Mouse (Mus musculus) intestine, embryonic 16.5 days (tissue): Measurements from ENCODE around the gene Polr2c. TPM values are rescaled to one million over a fixed set of nuclear protein-coding genes. Genes with fewer than 3 reads are reported as not detected.
"Not testable (repeated sequence)": the region's sequence is repeated elsewhere in the genome, so short reads cannot be mapped to it uniquely, and the experiment has no call there.

Experiments
- ATAC-seq: fragments of 200-750 bp; cut with Nextera tagmentation; 2 replicates; pipeline ENCODE4 v1.8.0; 2017; ENCODE audit warnings: moderate TSS enrichment, moderate library complexity
- H3K27ac ChIP-seq: fragments of 300-500 bp; sonication (generic); 2 replicates; pipeline ENCODE4 v1.5.1; 2014; ENCODE audit warnings: mild to moderate bottlenecking, low read length
- H3K27me3 ChIP-seq: fragments of 300-500 bp; sonication (generic); replicated peaks from 2 replicates; pipeline ENCODE4 v1.6.1; 2014; ENCODE audit warnings: low read length, control low read depth, mixed read lengths; ENCODE audit not compliant: control insufficient read depth, insufficient read depth
- H3K36me3 ChIP-seq: fragments of 300-500 bp; sonication (generic); 2 replicates; pipeline ENCODE4 v1.6.1; 2014; ENCODE audit warnings: low read length, control low read depth; ENCODE audit not compliant: control insufficient read depth, insufficient read depth
- H3K4me1 ChIP-seq: fragments of 300-500 bp; sonication (generic); 2 replicates; pipeline ENCODE4 v1.6.1; 2014; ENCODE audit warnings: low read length, control low read depth, mixed read lengths; ENCODE audit not compliant: control insufficient read depth, insufficient read depth
- H3K4me2 ChIP-seq: fragments of 300-500 bp; sonication (generic); 2 replicates; pipeline ENCODE4 v1.6.1; 2014; ENCODE audit warnings: low read depth, low read length, control low read depth
- H3K4me3 ChIP-seq: fragments of 300-500 bp; sonication (generic); 2 replicates; pipeline ENCODE4 v1.5.1; 2014; ENCODE audit warnings: mild to moderate bottlenecking, low read length
- H3K9ac ChIP-seq: fragments of 300-500 bp; sonication (generic); 2 replicates; pipeline ENCODE4 v1.6.1; 2014; ENCODE audit warnings: low read depth, low read length
- H3K9me3 ChIP-seq: fragments of 300-500 bp; sonication (generic); 2 replicates; pipeline ENCODE4 v1.6.1; 2016; ENCODE audit warnings: low read length, control low read depth; ENCODE audit not compliant: control insufficient read depth
- WGBS: fragments of 180-500 bp; shearing (Covaris S2); extraction: QIAGEN DNeasy Blood & Tissue Kit; methylation state at CpG from one replicate; pipeline ENCODE4 v1.1.7; 2014; 5-methylcytosine and 5-hydroxymethylcytosine counted together
- polyA plus RNA-seq: library from polyadenylated mRNA; unstranded; fragments of >200 nt; fragmentation: Nextera tagmentation; extraction: Ambion mirVana; gene quantifications from 2 replicates; pipeline ENCODE4 v1.2.1, GENCODE M21; 2015

The Polr2c gene
- polyA plus RNA-seq, 1 experiment from 2014 or later = 133 TPM

DNA sequence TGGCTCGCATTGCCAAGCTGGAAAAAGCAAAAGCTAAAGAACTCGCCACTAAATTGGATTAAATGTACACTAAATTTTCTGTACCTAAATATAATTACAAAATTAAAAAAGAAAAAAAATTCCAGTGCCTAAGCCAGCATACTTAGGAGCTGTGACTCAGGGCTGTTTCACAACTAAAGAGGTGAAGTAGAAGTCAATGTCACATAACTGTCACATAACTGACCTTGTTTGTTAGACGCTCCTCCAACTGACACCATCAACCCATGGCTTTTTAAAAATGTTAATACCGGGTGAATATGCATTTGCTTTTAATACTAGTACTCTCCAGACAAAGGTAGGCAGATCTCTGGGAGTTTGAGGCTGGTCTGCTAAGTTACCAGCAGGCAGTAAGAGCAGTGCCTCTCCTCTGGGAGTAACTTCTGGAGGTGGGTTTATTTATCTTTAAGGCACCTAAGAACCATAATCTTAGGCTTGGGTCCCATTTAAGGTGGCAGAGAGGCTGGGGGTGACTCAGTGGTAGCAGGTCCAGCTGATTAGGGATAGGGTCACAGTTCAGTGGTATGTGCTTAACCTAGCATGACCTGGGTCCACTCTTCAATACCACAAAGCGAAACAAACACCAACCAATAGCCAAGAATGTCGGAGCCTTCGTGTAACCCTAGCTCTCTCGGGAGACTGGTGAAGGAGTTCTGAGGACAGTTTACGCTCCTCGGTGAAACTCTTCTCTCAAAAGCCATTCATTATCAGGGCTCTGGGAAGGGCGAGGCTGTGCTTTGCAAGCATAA is 20.6 kb upstream of the Polr2c start:
- H3K4me3 ChIP-seq = peak overlapping the region; percentile 100
- H3K36me3 ChIP-seq = peaks cover 2% of the 10 kb centered on the region; the same call in 1 of the 2 replicates
- no peak for ATAC-seq
- H3K4me1 ChIP-seq = peaks cover 11% of the 10 kb centered on the region
- peak overlapping the region; percentile 76 for H3K4me2 ChIP-seq
- no peak overlapping the region for H3K27ac ChIP-seq
- peak overlapping the region; percentile 99 for H3K9ac ChIP-seq
- no peaks in the 10 kb centered on the region for H3K9me3 ChIP-seq
- WGBS = 59% methylated on average over 11 of the region's 11 CpGs
- no peaks in the 10 kb centered on the region for H3K27me3 ChIP-seq

DNA sequence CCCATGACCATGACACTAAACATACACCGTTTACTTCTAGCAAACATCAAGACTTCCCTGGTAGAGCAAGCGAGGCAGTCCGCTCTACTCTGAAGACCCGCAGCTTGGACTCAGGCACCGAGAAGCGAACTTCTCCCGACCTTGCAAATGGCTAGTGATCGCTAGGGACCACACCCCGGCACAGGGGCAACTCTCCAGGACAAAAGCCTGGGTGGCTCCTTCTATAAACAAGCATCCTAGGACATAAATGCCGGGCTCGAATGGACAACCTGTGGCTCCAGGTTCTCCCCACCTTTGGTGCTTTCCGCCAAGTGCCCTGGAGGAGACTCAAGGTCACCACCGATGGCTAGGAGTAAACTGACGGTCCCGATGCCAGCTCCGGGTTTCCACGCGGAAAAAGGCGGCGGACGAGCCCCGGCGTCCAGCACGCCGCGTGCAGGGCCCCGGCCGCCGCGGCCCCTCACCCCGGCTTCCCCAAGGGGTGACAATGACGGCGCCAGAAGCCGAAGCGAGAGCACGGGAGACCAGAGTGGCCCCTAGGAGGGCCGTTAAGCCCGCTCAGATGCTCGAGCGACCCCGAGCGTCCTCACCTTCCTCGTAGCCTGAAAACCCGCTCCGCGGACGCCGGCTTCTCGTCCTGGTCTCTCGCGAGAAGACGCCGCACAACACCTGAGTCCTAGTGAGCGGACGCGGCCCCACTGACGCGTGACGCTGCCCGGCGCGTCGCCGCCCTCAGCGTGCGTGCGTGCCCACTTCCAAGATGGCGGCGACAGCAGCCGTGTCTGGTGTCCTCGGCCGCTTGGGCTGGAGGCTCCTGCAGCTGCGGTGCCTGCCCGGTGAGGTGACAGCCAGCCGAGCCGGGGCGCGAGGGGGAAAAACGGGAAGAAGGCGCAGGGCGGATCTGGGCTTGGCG is 19.3 kb upstream of the Polr2c start, which contains the start of the genes Coq9 and Ciapin1:
Gene Coq9, plus strand, starts transcription at position 660 of the 913 bp plus-strand sequence.
Gene Ciapin1, minus strand, starts transcription at position 697 of the 913 bp plus-strand sequence.
- peak; percentile 97 for ATAC-seq
- H3K27me3 ChIP-seq = no peaks in the 10 kb centered on the region
- H3K4me2 ChIP-seq = peak within 1 kb of the TSS; percentile 76
- H3K27ac ChIP-seq = peak within 1 kb of the TSS; percentile 97
- H3K4me1 ChIP-seq = peaks cover 11% of the 10 kb centered on the region
- no peaks in the 10 kb centered on the region for H3K9me3 ChIP-seq
- H3K36me3 ChIP-seq = no peaks in the 10 kb centered on the region
- H3K4me3 ChIP-seq = peak within 1 kb of the TSS; percentile 100
- peak within 1 kb of the TSS; percentile 99 for H3K9ac ChIP-seq
- WGBS = under 1% methylated on average over 82 of the region's 82 CpGs

- peak overlapping the region; percentile 99 for H3K9ac ChIP-seq
- no peaks in the 10 kb centered on the region for H3K9me3 ChIP-seq
- peak overlapping the region; percentile 97 for H3K27ac ChIP-seq
- ATAC-seq = peak; percentile 69
- peak overlapping the region; percentile 100 for H3K4me3 ChIP-seq
- H3K4me1 ChIP-seq = peaks cover 11% of the 10 kb centered on the region
- peak overlapping the region; percentile 51 for H3K4me2 ChIP-seq
- H3K36me3 ChIP-seq = no peaks in the 10 kb centered on the region
- no peaks in the 10 kb centered on the region for H3K27me3 ChIP-seq
- WGBS = under 1% methylated on average over 24 of the region's 24 CpGs
These were observed 18.6 kb upstream of the Polr2c start for GRCm38 (mm10) chr8:94838600-94838999.

DNA sequence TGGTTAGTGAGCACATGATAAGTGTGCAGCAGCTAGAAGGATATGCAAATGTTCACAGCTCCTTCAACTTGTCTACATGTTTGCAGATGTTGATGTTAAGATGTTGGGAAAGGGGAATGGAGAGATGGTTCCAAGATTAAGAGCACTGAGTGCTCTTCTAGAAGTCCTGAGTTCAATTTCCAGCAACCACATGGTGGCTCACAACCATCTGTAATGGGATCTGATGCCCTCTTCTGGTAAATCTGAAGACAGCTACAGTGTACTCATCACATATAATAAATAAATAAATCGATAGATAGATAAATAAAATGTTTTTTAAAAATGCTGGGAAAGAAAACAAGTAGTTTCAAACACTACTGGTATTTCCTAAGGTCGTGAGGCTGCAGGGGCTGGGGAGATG is 16.1 kb upstream of the Polr2c start:
- ATAC-seq = no peak
- no peak overlapping the region for H3K4me2 ChIP-seq
- no peak overlapping the region for H3K9ac ChIP-seq
- H3K27ac ChIP-seq = no peak overlapping the region
- no peaks in the 10 kb centered on the region for H3K9me3 ChIP-seq
- H3K4me3 ChIP-seq = no peak overlapping the region
- no peaks in the 10 kb centered on the region for H3K27me3 ChIP-seq
- WGBS = 42% methylated on average over 2 of the region's 2 CpGs
- H3K4me1 ChIP-seq = peaks cover 11% of the 10 kb centered on the region
- 0 out of 2 replicates have a peak, but pooled peaks cover 4% of the 10 kb centered on the region for H3K36me3 ChIP-seq

- peaks cover 20% of the 10 kb centered on the region for H3K36me3 ChIP-seq
- no peaks in the 10 kb centered on the region for H3K9me3 ChIP-seq
- no peak overlapping the region for H3K4me2 ChIP-seq
- H3K4me3 ChIP-seq = no peak overlapping the region
- no peaks in the 10 kb centered on the region for H3K4me1 ChIP-seq
- WGBS = 93% methylated on average over 5 of the region's 5 CpGs
- no peaks in the 10 kb centered on the region for H3K27me3 ChIP-seq
- no peak overlapping the region for H3K27ac ChIP-seq
- H3K9ac ChIP-seq = no peak overlapping the region
- no peak for ATAC-seq
These were observed 7.2 kb upstream of the Polr2c start for GRCm38 (mm10) chr8:94850049-94850448.

- WGBS = 91% methylated on average over 11 of the region's 11 CpGs
- not testable (repeated sequence) for H3K9ac ChIP-seq, H3K4me1 ChIP-seq, H3K27me3 ChIP-seq, ATAC-seq, H3K4me3 ChIP-seq, H3K27ac ChIP-seq, H3K4me2 ChIP-seq, H3K9me3 ChIP-seq
- peaks cover 18% of the 10 kb centered on the region for H3K36me3 ChIP-seq
These were observed 2.5 kb upstream of the Polr2c start for GRCm38 (mm10) chr8:94854761-94855160.

DNA sequence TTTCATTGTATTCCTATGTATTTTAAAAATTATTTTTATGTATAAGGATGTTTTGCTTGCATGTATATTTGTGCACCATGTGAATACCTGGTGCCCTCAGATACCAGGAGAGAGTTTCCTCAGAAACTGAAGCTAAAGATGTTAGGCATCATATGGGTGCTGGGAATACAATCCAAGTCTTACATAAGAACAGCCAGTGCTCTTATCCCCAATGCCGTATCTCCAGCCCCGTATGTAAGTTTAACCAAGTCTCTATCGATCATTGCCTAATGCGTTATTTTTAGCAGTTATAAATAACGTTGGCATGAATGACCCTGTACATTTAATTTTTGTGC is 272 bp upstream of the Polr2c start:
- Histone ChIP-seq H3K27me3 (no peaks in the 10 kb centered on the region), H3K36me3 (peaks cover 12% of the 10 kb centered on the region), H3K4me3 (peak overlapping the region; percentile 82), H3K4me1 (0 out of 2 replicates have a peak, but pooled peaks cover 2% of the 10 kb centered on the region), H3K27ac (no peak overlapping the region), H3K4me2 (no peak overlapping the region), H3K9me3 (no peaks in the 10 kb centered on the region), H3K9ac (no peak overlapping the region; the same call in 1 of the 2 replicates)
- WGBS = 30% methylated on average over 5 of the region's 5 CpGs
- ATAC-seq = no peak; the same call in 1 of the 2 replicates

- no peak overlapping the region for H3K27ac ChIP-seq
- ATAC-seq = 0 out of 2 replicates have a peak, but pooled peaks have one; percentile 39
- H3K4me1 ChIP-seq = 0 out of 2 replicates have a peak, but pooled peaks cover 2% of the 10 kb centered on the region
- peaks cover 17% of the 10 kb centered on the region for H3K36me3 ChIP-seq
- H3K9me3 ChIP-seq = no peaks in the 10 kb centered on the region
- 68% methylated on average over 8 of the region's 8 CpGs for WGBS
- no peak overlapping the region for H3K9ac ChIP-seq
- H3K4me3 ChIP-seq = no peak overlapping the region
- H3K4me2 ChIP-seq = no peak overlapping the region
- H3K27me3 ChIP-seq = no peaks in the 10 kb centered on the region
These were observed 4.2 kb downstream of the Polr2c start for GRCm38 (mm10) chr8:94861352-94861910.
